Mouse (Mus musculus) adrenal gland, postnatal 36 days (tissue): ENCODE measurements around the gene Umad1. TPM values are rescaled to one million over a fixed set of nuclear protein-coding genes. Genes with fewer than 3 reads are reported as not detected.
A peak's percentile ranks its signal among the peaks of the same experiment; 100 is the strongest.
"Not testable (repeated sequence)": the region's sequence is repeated elsewhere in the genome, so short reads cannot be mapped to it uniquely, and the experiment has no call there.

Experiments used
- DNase-seq, 2 experiments: peaks; one replicate each; pipeline ENCODE4 v3.0.0; 2021; ENCODE audit warnings: mixed read lengths in 1 of 2
- total RNA-seq, 2 experiments: library from RNA; stranded (reverse); gene quantifications; 2 replicates each; pipeline ENCODE4 v1.2.3; 2021

Gene Umad1
- total RNA-seq, 2 experiments from 2014 or later: 13.1 to 19.0 TPM

- DNase-seq: no peak
Observed at GRCm38 (mm10) chr6:8312554-8312953, 53.5 kb downstream of the Umad1 start.

- no peak for DNase-seq
Observed at GRCm38 (mm10) chr6:8316201-8316600, 57.1 kb downstream of the Umad1 start.

- no peak for DNase-seq
Observed at GRCm38 (mm10) chr6:8319591-8319990, 60.5 kb downstream of the Umad1 start.

- DNase-seq: not testable (repeated sequence)
Observed at GRCm38 (mm10) chr6:8331496-8331895, 72.4 kb downstream of the Umad1 start.

GRCm38 (mm10) chr6:8333380-8333779 lies 74.3 kb downstream of the Umad1 start:
- DNase-seq: no peak

GRCm38 (mm10) chr6:8336487-8337390 lies 77.7 kb downstream of the Umad1 start:
- no peak for DNase-seq

- DNase-seq: no peak
Observed at GRCm38 (mm10) chr6:8339453-8339852, 80.4 kb downstream of the Umad1 start.

- DNase-seq: no peak
Observed at GRCm38 (mm10) chr6:8343271-8343670, 84.2 kb downstream of the Umad1 start.

GRCm38 (mm10) chr6:8345219-8345856 lies 86.2 kb downstream of the Umad1 start:
- peak; percentile 42 to 58 for DNase-seq

GRCm38 (mm10) chr6:8347154-8347553 lies 88.1 kb downstream of the Umad1 start:
- no peak for DNase-seq

- DNase-seq: no peak
Observed at GRCm38 (mm10) chr6:8348344-8348743, 89.3 kb downstream of the Umad1 start.

GRCm38 (mm10) chr6:8349060-8349670 lies 90.1 kb downstream of the Umad1 start:
- no peak for DNase-seq

- no peak for DNase-seq
Observed at GRCm38 (mm10) chr6:8351507-8351906, 92.4 kb downstream of the Umad1 start.

- DNase-seq: no peak
Observed at GRCm38 (mm10) chr6:8352533-8353168, 93.6 kb downstream of the Umad1 start.

- DNase-seq: no peak
Observed at GRCm38 (mm10) chr6:8353461-8353860, 94.4 kb downstream of the Umad1 start.

GRCm38 (mm10) chr6:8354846-8355245 lies 95.8 kb downstream of the Umad1 start:
- DNase-seq: no peak

GRCm38 (mm10) chr6:8358232-8358631 lies 99.1 kb downstream of the Umad1 start:
- DNase-seq: no peak

GRCm38 (mm10) chr6:8358782-8359181 lies 99.7 kb downstream of the Umad1 start:
- DNase-seq: no peak

- no peak for DNase-seq
Observed at GRCm38 (mm10) chr6:8360805-8361204, 101.7 kb downstream of the Umad1 start.

GRCm38 (mm10) chr6:8364033-8364756 lies 105.1 kb downstream of the Umad1 start:
- DNase-seq: no peak

- DNase-seq: no peak
Observed at GRCm38 (mm10) chr6:8364757-8365150, 105.7 kb downstream of the Umad1 start.

- no peak for DNase-seq
Observed at GRCm38 (mm10) chr6:8367675-8368074, 108.6 kb downstream of the Umad1 start.
